23 mouse cellular contexts compared by ENCODE assay signal in genomic region chr1:93693502-93693901, GRCm38 (mm10). TPM values are rescaled to one million over a fixed set of nuclear protein-coding genes. Genes with fewer than 3 reads are reported as not detected.
DNase-seq lines count a peak whose midpoint lies in the region; ATAC-seq and TF ChIP-seq lines count a peak whose summit lies in the region.
"Had no signal": no experiment of that assay in that cellular context is flagged by ENCODE, and none has a peak within 500 bp of the region (broad histone marks: within the 10 kb centered on the region; RNA-seq: fewer than 3 reads in every experiment).

No protein-coding gene starts in this region.

- no peaks in the 10 kb centered on the region for H3K36me3 ChIP-seq in kidney, adult 2 months (ENCODE audit: control insufficient read depth, insufficient read depth, low read length)
- H3K36me3 ChIP-seq in kidney, embryonic 15.5 days, result peaks cover 33% of the 10 kb centered on the region
- H3K36me3 ChIP-seq in liver, postnatal 0 days (replicated peaks; ENCODE audit: insufficient read depth, low read length), result no peaks in the 10 kb centered on the region
- no peaks in the 10 kb centered on the region; the same call in 1 of the 2 replicates for H3K36me3 ChIP-seq in liver, embryonic 11.5 days (ENCODE audit: control insufficient read depth, insufficient read depth, low read length)
- H3K36me3 ChIP-seq in stomach, postnatal 0 days (ENCODE audit: control insufficient read depth, insufficient read depth, low read length), result peaks cover 2% of the 10 kb centered on the region

- no peak for ATAC-seq in kidney, embryonic 15.5 days (replicated peaks; ENCODE audit: low FRiP score)
- ATAC-seq in liver, postnatal 0 days, result peak; percentile 79
- no peak for ATAC-seq in liver, embryonic 11.5 days (replicated peaks; ENCODE audit: low FRiP score)
- ATAC-seq in stomach, postnatal 0 days (ENCODE audit: low FRiP score, low TSS enrichment), result peak; percentile 57
- ATAC-seq: CD4-positive, CD25-positive, alpha-beta regulatory T cell, adult 4 months; forebrain, embryonic 16.5 days; hindbrain, embryonic 16.5 days had no signal

- 64% methylated on average over 3 of the region's 3 CpGs for WGBS in kidney, adult 2 months
- 82% methylated on average over 3 of the region's 3 CpGs for WGBS in kidney, embryonic 15.5 days
- 62% methylated on average over 3 of the region's 3 CpGs for WGBS in liver, postnatal 0 days (ENCODE audit: insufficient replicate concordance)
- WGBS in liver, embryonic 11.5 days, result 70% methylated on average over 3 of the region's 3 CpGs
- 57% methylated on average over 3 of the region's 3 CpGs for whole genome bisulfite sequencing in stomach, postnatal 0 days

- H3K27me3 ChIP-seq in kidney, adult 2 months (replicated peaks; ENCODE audit: control insufficient read depth, insufficient read depth, low read length), result no peaks in the 10 kb centered on the region
- H3K27me3 ChIP-seq in kidney, embryonic 15.5 days, result no peaks in the 10 kb centered on the region
- no peaks in the 10 kb centered on the region for H3K27me3 ChIP-seq in liver, postnatal 0 days (ENCODE audit: insufficient read depth, low read length)
- no peaks in the 10 kb centered on the region for H3K27me3 ChIP-seq in liver, embryonic 11.5 days (replicated peaks; ENCODE audit: control insufficient read depth, insufficient read depth, low read length)
- H3K27me3 ChIP-seq in stomach, postnatal 0 days (ENCODE audit: control insufficient read depth, insufficient read depth, low read length), result no peaks in the 10 kb centered on the region
- H3K27me3 ChIP-seq: embryonic facial prominence, embryonic 13.5 days; forebrain, embryonic 12.5 days; heart, embryonic 12.5 days; hindbrain, embryonic 12.5 days had no signal

- H3K4me1 ChIP-seq in kidney, adult 2 months (ENCODE audit: control insufficient read depth, insufficient read depth, low read length), result peaks cover 15% of the 10 kb centered on the region
- H3K4me1 ChIP-seq in kidney, embryonic 15.5 days, result peaks cover 18% of the 10 kb centered on the region
- H3K4me1 ChIP-seq in liver, postnatal 0 days (ENCODE audit: insufficient read depth), result 0 out of 2 replicates have a peak, but pooled peaks cover 3% of the 10 kb centered on the region
- peaks cover 4% of the 10 kb centered on the region; the same call in 1 of the 2 replicates for H3K4me1 ChIP-seq in liver, embryonic 11.5 days (replicated peaks; ENCODE audit: control insufficient read depth, insufficient read depth, low read length)
- H3K4me1 ChIP-seq in stomach, postnatal 0 days (replicated peaks; ENCODE audit: control insufficient read depth, insufficient read depth), result no peaks in the 10 kb centered on the region
- H3K4me1 ChIP-seq: embryonic facial prominence, embryonic 13.5 days; forebrain, embryonic 12.5 days; hindbrain, embryonic 12.5 days had no signal

- H3K9me3 ChIP-seq in kidney, embryonic 15.5 days (replicated peaks), result no peaks in the 10 kb centered on the region
- H3K9me3 ChIP-seq in liver, postnatal 0 days (ENCODE audit: low read length), result no peaks in the 10 kb centered on the region
- no peaks in the 10 kb centered on the region for H3K9me3 ChIP-seq in liver, embryonic 11.5 days (ENCODE audit: control insufficient read depth, low read length)
- no peaks in the 10 kb centered on the region for H3K9me3 ChIP-seq in stomach, postnatal 0 days (ENCODE audit: control insufficient read depth, low read length)
- H3K9me3 ChIP-seq: embryonic facial prominence, embryonic 13.5 days; forebrain, embryonic 12.5 days; heart, embryonic 12.5 days; hindbrain, embryonic 12.5 days had no signal

- DNase-seq in kidney, adult 2 months, result peak; percentile 82
- DNase-seq in liver, postnatal 0 days, result no peak
- no peak for DNase-seq in liver, embryonic 11.5 days (ENCODE audit: low spot score)
- DNase-seq in stomach, postnatal 0 days (ENCODE audit: low spot score), result no peak
- DNase-seq in c-Kit-positive CD71-positive TER-119-positive erythroid progenitor cells, embryonic 14.5 days (ENCODE audit: low spot score), result no peak
- DNase-seq in heart, postnatal 36 days, result no peak
- DNase-seq: adrenal gland, postnatal 14 days; B cell, adult 2 months; cerebellum, adult 18-20 months; cerebellum, adult 9-11 months; cerebellum, postnatal 36 days; gastrocnemius, postnatal 10 days; heart, adult 2 months; heart, postnatal 4 days had no signal

- no peak overlapping the region for H3K4me2 ChIP-seq in kidney, embryonic 15.5 days
- peak overlapping the region; percentile 38 for H3K4me2 ChIP-seq in liver, postnatal 0 days (ENCODE audit: low read depth, low read length)
- H3K4me2 ChIP-seq in liver, embryonic 11.5 days, result no peak overlapping the region
- H3K4me2 ChIP-seq in stomach, postnatal 0 days (replicated peaks; ENCODE audit: low read depth), result no peak overlapping the region
- H3K4me2 ChIP-seq: embryonic facial prominence, embryonic 13.5 days; forebrain, embryonic 12.5 days; heart, embryonic 12.5 days; hindbrain, embryonic 12.5 days had no signal

- no peak for TF ChIP-seq EP300 in liver, postnatal 0 days (IDR thresholded peaks at IDR 0.05; ENCODE audit: low read depth)
- no peak for TF ChIP-seq EP300 in stomach, postnatal 0 days (optimal IDR thresholded peaks at IDR 0.05)

- H3K9ac ChIP-seq in kidney, embryonic 15.5 days, result no peak overlapping the region
- no peak overlapping the region for H3K9ac ChIP-seq in liver, postnatal 0 days (replicated peaks)
- no peak overlapping the region for H3K9ac ChIP-seq in liver, embryonic 11.5 days (ENCODE audit: low read depth, low read length)
- H3K9ac ChIP-seq in stomach, postnatal 0 days (ENCODE audit: low read length), result no peak overlapping the region
- H3K9ac ChIP-seq: embryonic facial prominence, embryonic 13.5 days; forebrain, embryonic 12.5 days; heart, embryonic 12.5 days; hindbrain, embryonic 12.5 days had no signal

- TF ChIP-seq POLR2A in kidney, adult 2 months (IDR thresholded peaks at IDR 0.05; ENCODE audit: low read depth, low read length), result no peak

- peak overlapping the region; percentile 69; the same call in 1 of the 2 replicates for H3K27ac ChIP-seq in kidney, adult 2 months (ENCODE audit: insufficient read depth, low read depth, low read length)
- no peak overlapping the region for H3K27ac ChIP-seq in kidney, embryonic 15.5 days
- peak overlapping the region; percentile 41; the same call in 1 of the 2 replicates for H3K27ac ChIP-seq in liver, postnatal 0 days (ENCODE audit: low read depth)
- H3K27ac ChIP-seq in liver, embryonic 11.5 days (ENCODE audit: low read depth, low read length), result no peak overlapping the region
- H3K27ac ChIP-seq in stomach, postnatal 0 days (replicated peaks), result 0 out of 2 replicates have a peak overlapping the region, but pooled peaks have one; percentile 4
- H3K27ac ChIP-seq: embryonic facial prominence, embryonic 13.5 days; forebrain, embryonic 12.5 days; heart, adult 2 months; hindbrain, embryonic 12.5 days had no signal

- intact Hi-C loops in heart, postnatal 36 days (cut with DNase I), result no loop called here

- H3K4me3 ChIP-seq in kidney, adult 2 months (ENCODE audit: insufficient read depth, low read depth, low read length), result no peak overlapping the region
- no peak overlapping the region for H3K4me3 ChIP-seq in kidney, embryonic 15.5 days (replicated peaks)
- no peak overlapping the region for H3K4me3 ChIP-seq in liver, postnatal 0 days (ENCODE audit: low read depth, low read length)
- H3K4me3 ChIP-seq in liver, embryonic 11.5 days (ENCODE audit: low read depth, low read length), result no peak overlapping the region
- H3K4me3 ChIP-seq in stomach, postnatal 0 days (ENCODE audit: low read depth, low read length), result no peak overlapping the region
- H3K4me3 ChIP-seq: embryonic facial prominence, embryonic 13.5 days; forebrain, embryonic 12.5 days; heart, adult 2 months; heart, embryonic 12.5 days; hindbrain, embryonic 12.5 days had no signal

- no peak for TF ChIP-seq CTCF in kidney, adult 2 months (conservative IDR thresholded peaks at IDR 0.05; ENCODE audit: insufficient read depth, insufficient read length, low read depth, low read length)
- no peak for TF ChIP-seq CTCF in liver, postnatal 0 days (IDR thresholded peaks at IDR 0.05; ENCODE audit: low read depth)
- TF ChIP-seq CTCF in stomach, postnatal 0 days (IDR thresholded peaks at IDR 0.05; ENCODE audit: low read depth), result no peak

RNA-seq across cellular contexts. Expression of gene Bok, which starts 8.0 kb away (rescaled TPM):
- polyA plus RNA-seq in kidney, adult 2 months (2012; rRNA removed), result 55.9 and 62.3 TPM in 2 replicates
- polyA plus RNA-seq in kidney, embryonic 15.5 days (2015; fragmentation: Nextera tagmentation; extraction: Ambion mirVana), result 79.2 and 92.8 TPM in 2 replicates
- 6.8 and 7.2 TPM in 2 replicates for polyA plus RNA-seq in liver, postnatal 0 days (2015; fragmentation: Nextera tagmentation; extraction: Ambion mirVana)
- polyA plus RNA-seq in liver, embryonic 11.5 days (2014; fragmentation: Nextera tagmentation; extraction: Ambion mirVana), result 11.3 and 12.2 TPM in 2 replicates
- polyA plus RNA-seq in stomach, postnatal 0 days (2015; fragmentation: Nextera tagmentation; extraction: Ambion mirVana), result 66.9 and 69.9 TPM in 2 replicates
- total RNA-seq in heart, postnatal 36 days (2021), result 1 to 10 TPM; 3.3 to 4.1 TPM
- total RNA-seq: MEL had no signal
- polyA plus RNA-seq: CD4-positive, CD25-positive, alpha-beta regulatory T cell, adult 4 months had no signal

RNA-seq across cellular contexts. Expression of gene Stk25, which starts 35.0 kb away (rescaled TPM):
- polyA plus RNA-seq in kidney, adult 2 months (2012; rRNA removed), result 102 and 103 TPM in 2 replicates
- polyA plus RNA-seq in kidney, embryonic 15.5 days (2015; fragmentation: Nextera tagmentation; extraction: Ambion mirVana), result 169 and 180 TPM in 2 replicates
- polyA plus RNA-seq in liver, postnatal 0 days (2015; fragmentation: Nextera tagmentation; extraction: Ambion mirVana), result 39.6 and 41.3 TPM in 2 replicates
- polyA plus RNA-seq in liver, embryonic 11.5 days (2014; fragmentation: Nextera tagmentation; extraction: Ambion mirVana), result 97.7 and 102 TPM in 2 replicates
- polyA plus RNA-seq in stomach, postnatal 0 days (2015; fragmentation: Nextera tagmentation; extraction: Ambion mirVana), result 107 and 115 TPM in 2 replicates
- 100 to 1,000 TPM in 1 of 2 experiments, 10 to 100 TPM in 1; 98.2 to 103 TPM for total RNA-seq in heart, postnatal 36 days (2021)

RNA-seq across cellular contexts. Expression of gene Atg4b, which starts 57.8 kb away (rescaled TPM):
- 43.7 and 46.3 TPM in 2 replicates for polyA plus RNA-seq in kidney, adult 2 months (2012; rRNA removed)
- polyA plus RNA-seq in kidney, embryonic 15.5 days (2015; fragmentation: Nextera tagmentation; extraction: Ambion mirVana), result 86.5 and 88.1 TPM in 2 replicates
- 48.9 and 51.6 TPM in 2 replicates for polyA plus RNA-seq in liver, postnatal 0 days (2015; fragmentation: Nextera tagmentation; extraction: Ambion mirVana)
- polyA plus RNA-seq in liver, embryonic 11.5 days (2014; fragmentation: Nextera tagmentation; extraction: Ambion mirVana), result 86.2 and 87.6 TPM in 2 replicates
- 61.7 and 63.0 TPM in 2 replicates for polyA plus RNA-seq in stomach, postnatal 0 days (2015; fragmentation: Nextera tagmentation; extraction: Ambion mirVana)
- 10 to 100 TPM; 38.4 to 39.6 TPM for total RNA-seq in heart, postnatal 36 days (2021)

Comparison
In these comparisons a context has a peak if more than half of its experiments do, and no peak if none do; other contexts are left out.
1. H3K27ac ChIP-seq: peak in kidney, adult 2 months (single experiment), liver, postnatal 0 days (single experiment) and stomach, postnatal 0 days (single experiment); none in kidney, embryonic 15.5 days (single experiment) and liver, embryonic 11.5 days (single experiment).
2. ATAC-seq: peak in liver, postnatal 0 days (single experiment) and stomach, postnatal 0 days (single experiment); none in kidney, embryonic 15.5 days (single experiment) and liver, embryonic 11.5 days (single experiment).